19 mouse cellular contexts compared by ENCODE assay signal in the genomic region with DNA sequence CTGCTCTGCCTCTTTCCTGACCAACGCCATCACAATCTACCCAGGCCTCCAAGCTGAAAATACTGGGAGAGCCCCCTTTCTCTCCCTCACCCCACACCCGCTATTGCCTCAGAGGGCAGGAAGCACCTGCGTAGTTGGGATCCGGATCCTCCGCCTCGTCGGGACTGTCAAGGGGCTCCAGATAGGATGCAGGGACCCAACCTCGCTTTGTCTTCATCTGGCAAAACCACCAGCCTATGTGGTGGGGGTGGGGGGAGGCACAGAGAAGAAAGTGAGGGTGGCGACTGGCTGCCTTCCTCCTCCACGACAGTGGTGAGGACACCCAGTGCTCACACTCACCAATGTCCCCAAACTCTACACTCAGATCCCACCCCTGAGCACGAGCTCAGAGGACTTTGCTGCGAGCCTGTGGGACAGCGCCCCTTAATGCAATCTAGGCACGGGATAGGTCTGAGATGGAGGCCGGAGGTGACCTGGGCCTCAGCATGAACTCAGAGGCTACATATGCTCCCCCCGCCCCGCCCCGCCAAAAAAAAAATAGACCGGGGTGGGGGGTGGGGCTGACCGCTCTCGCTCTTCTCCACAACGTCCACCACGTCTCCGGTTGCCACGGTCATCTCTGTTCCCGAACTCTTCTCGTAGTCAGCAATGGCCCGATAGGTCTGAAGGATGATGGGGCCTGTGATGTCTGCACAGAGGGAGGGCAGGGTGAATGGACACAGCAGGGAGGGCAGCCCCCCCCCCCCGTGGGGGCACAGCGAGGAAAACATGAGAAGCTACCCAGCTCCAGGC. TPM values are rescaled to one million over a fixed set of nuclear protein-coding genes. Genes with fewer than 3 reads are reported as not detected.
A peak's percentile ranks its signal among the peaks of the same experiment; 100 is the strongest.
DNase-seq lines count a peak whose midpoint lies in the region; ATAC-seq and TF ChIP-seq lines count a peak whose summit lies in the region.
"Had no signal": no experiment of that assay in that cellular context is flagged by ENCODE, and none has a peak within 500 bp of the region (broad histone marks: within the 10 kb centered on the region; RNA-seq: fewer than 3 reads in every experiment).

No protein-coding gene starts in this region.

- no peaks in the 10 kb centered on the region for H3K9me3 ChIP-seq in liver, embryonic 12.5 days (replicated peaks)
- no peaks in the 10 kb centered on the region for H3K9me3 ChIP-seq in limb, embryonic 10.5 days (replicated peaks)
- H3K9me3 ChIP-seq: embryonic facial prominence, embryonic 15.5 days; heart, embryonic 12.5 days had no signal

- H3K4me2 ChIP-seq in liver, embryonic 12.5 days = 0 out of 2 replicates have a peak overlapping the region, but pooled peaks have one; percentile 1
- H3K4me2 ChIP-seq: embryonic facial prominence, embryonic 15.5 days; heart, embryonic 12.5 days had no signal

- TF ChIP-seq CTCF in gastrocnemius, adult 2 months (IDR thresholded peaks at IDR 0.05) = no peak
- TF ChIP-seq CTCF in layer of hippocampus, adult 2 months (conservative IDR thresholded peaks at IDR 0.05) = no peak

- H3K4me1 ChIP-seq in liver, embryonic 12.5 days = peaks cover 34% of the 10 kb centered on the region
- H3K4me1 ChIP-seq in limb, embryonic 10.5 days = peaks cover 44% of the 10 kb centered on the region

- H3K9ac ChIP-seq in liver, embryonic 12.5 days = no peak overlapping the region
- H3K9ac ChIP-seq: embryonic facial prominence, embryonic 15.5 days; forebrain, postnatal 0 days; heart, embryonic 12.5 days had no signal

- no peak overlapping the region for H3K27ac ChIP-seq in gastrocnemius, adult 2 months
- no peak overlapping the region for H3K27ac ChIP-seq in liver, embryonic 12.5 days
- 0 out of 2 replicates have a peak overlapping the region, but pooled peaks have one; percentile 42 for H3K27ac ChIP-seq in limb, embryonic 10.5 days
- H3K27ac ChIP-seq in layer of hippocampus, adult 2 months = no peak overlapping the region
- H3K27ac ChIP-seq: embryonic facial prominence, embryonic 15.5 days had no signal

- 48% methylated on average over 30 of the region's 30 CpGs for WGBS in liver, embryonic 12.5 days (ENCODE audit: insufficient replicate concordance)
- 80% methylated on average over 30 of the region's 30 CpGs for WGBS in limb, embryonic 10.5 days

- intact Hi-C loops in gastrocnemius, adult 2 months (cut with DNase I) = loop anchor here (5.0 kb wide), 1 partner anchor 117 kb away; no protein-coding TSS in a partner anchor
- intact Hi-C loops in left cerebral cortex, postnatal 36 days (cut with DNase I) = no loop called here

- no peaks in the 10 kb centered on the region for H3K36me3 ChIP-seq in liver, embryonic 12.5 days
- no peaks in the 10 kb centered on the region for H3K36me3 ChIP-seq in limb, embryonic 10.5 days
- H3K36me3 ChIP-seq: embryonic facial prominence, embryonic 15.5 days; heart, embryonic 12.5 days had no signal

- H3K27me3 ChIP-seq in liver, embryonic 12.5 days (replicated peaks) = peaks cover 26% of the 10 kb centered on the region
- H3K27me3 ChIP-seq in limb, embryonic 10.5 days (ENCODE audit: low read depth, poor library complexity, severe bottlenecking) = peaks cover 28% of the 10 kb centered on the region

- ATAC-seq in liver, embryonic 12.5 days = no peak
- ATAC-seq: CD4-positive, CD25-positive, alpha-beta regulatory T cell, adult 4 months; forebrain, postnatal 0 days had no signal

- DNase-seq in gastrocnemius, adult 2 months = no peak
- no peak for DNase-seq in gastrocnemius, adult 18-20 months (ENCODE audit: low spot score)
- no peak for DNase-seq in liver
- peak; percentile 39 for DNase-seq in 416B (ENCODE audit: low read depth)
- DNase-seq in limb, embryonic 10.5 days (ENCODE audit: low spot score) = no peak
- DNase-seq in layer of hippocampus, adult 2 months (ENCODE audit: low spot score in 2 of 2) = no peak
- no peak for DNase-seq in left cerebral cortex, postnatal 36 days (ENCODE audit: low spot score in 2 of 2)
- DNase-seq: adrenal gland, postnatal 25 days; cerebellum, adult 18-20 months; cerebellum, postnatal 25 days; forebrain, postnatal 0 days; heart, postnatal 14 days; kidney, adult 2 months; lung, adult 2 months; midbrain, embryonic 14.5 days had no signal

- H3K4me3 ChIP-seq in gastrocnemius, adult 2 months = peak overlapping the region; percentile 41
- no peak overlapping the region for H3K4me3 ChIP-seq in liver, embryonic 12.5 days
- H3K4me3 ChIP-seq in limb, embryonic 10.5 days = no peak overlapping the region
- H3K4me3 ChIP-seq in layer of hippocampus, adult 2 months = no peak overlapping the region
- H3K4me3 ChIP-seq: embryonic facial prominence, embryonic 15.5 days; heart, embryonic 12.5 days had no signal

RNA-seq across cellular contexts. Expression of gene Ncf1, which starts 4.1 kb away (rescaled TPM):
- 1 to 10 TPM; 1.0 to 3.8 TPM for total RNA-seq in gastrocnemius, adult 2 months (2021)
- 1 to 10 TPM; 2.1 to 2.2 TPM for total RNA-seq in gastrocnemius, adult 18-20 months (2021)
- 8.4 and 9.2 TPM in 2 replicates for polyA plus RNA-seq in liver, embryonic 12.5 days (2016; fragmentation: Nextera tagmentation; extraction: Ambion mirVana)
- polyA plus RNA-seq in limb, embryonic 10.5 days (2016; fragmentation: Nextera tagmentation; extraction: Ambion mirVana) = 1.5 and 1.7 TPM in 2 replicates
- 1 to 10 TPM; 7.2 to 9.0 TPM for total RNA-seq in layer of hippocampus, adult 2 months (2021)
- total RNA-seq in left cerebral cortex, postnatal 36 days (2021) = 1 to 10 TPM; 6.5 to 7.2 TPM

RNA-seq across cellular contexts. Expression of gene Gtf2ird2, which starts 41.5 kb away (rescaled TPM):
- total RNA-seq in gastrocnemius, adult 2 months (2021) = 1 to 10 TPM; 6.1 to 6.4 TPM
- total RNA-seq in gastrocnemius, adult 18-20 months (2021) = 1 to 10 TPM; 5.0 to 6.3 TPM
- polyA plus RNA-seq in liver, embryonic 12.5 days (2016; fragmentation: Nextera tagmentation; extraction: Ambion mirVana) = 2.4 and 3.2 TPM in 2 replicates
- polyA plus RNA-seq in limb, embryonic 10.5 days (2016; fragmentation: Nextera tagmentation; extraction: Ambion mirVana) = 5.3 and 7.3 TPM in 2 replicates
- total RNA-seq in layer of hippocampus, adult 2 months (2021) = 10 to 100 TPM; 15.4 to 17.6 TPM
- 10 to 100 TPM; 14.5 to 18.6 TPM for total RNA-seq in left cerebral cortex, postnatal 36 days (2021)

RNA-seq across cellular contexts. Expression of gene Rcc1l, which starts 48.7 kb away (rescaled TPM):
- total RNA-seq in gastrocnemius, adult 2 months (2021) = 10 to 100 TPM; 24.1 to 25.1 TPM
- 10 to 100 TPM; 22.7 to 25.2 TPM for total RNA-seq in gastrocnemius, adult 18-20 months (2021)
- polyA plus RNA-seq in liver, embryonic 12.5 days (2016; fragmentation: Nextera tagmentation; extraction: Ambion mirVana) = 28.6 and 33.5 TPM in 2 replicates
- 44.5 and 48.3 TPM in 2 replicates for polyA plus RNA-seq in limb, embryonic 10.5 days (2016; fragmentation: Nextera tagmentation; extraction: Ambion mirVana)
- total RNA-seq in layer of hippocampus, adult 2 months (2021) = 10 to 100 TPM; 15.9 to 16.4 TPM
- total RNA-seq in left cerebral cortex, postnatal 36 days (2021) = 10 to 100 TPM; 15.2 to 16.5 TPM
